8 mouse cellular contexts compared by ENCODE assay signal in genomic region chr3:69126509-69127345, GRCm38 (mm10). TPM values are rescaled to one million over a fixed set of nuclear protein-coding genes. Genes with fewer than 3 reads are reported as not detected.
DNase-seq lines count a peak whose midpoint lies in the region; ATAC-seq lines count a peak whose summit lies in the region.

Kpna4 (minus strand) TSS chr3:69127113.

- H3K4me2 ChIP-seq in heart, embryonic 14.5 days (ENCODE audit: low read length) = peak within 1 kb of the TSS; percentile 79
- peak within 1 kb of the TSS; percentile 88 for H3K4me2 ChIP-seq in liver, embryonic 13.5 days
- peak within 1 kb of the TSS; percentile 81 for H3K4me2 ChIP-seq in stomach, embryonic 16.5 days (ENCODE audit: low read depth, low read length)

- peak; percentile 91 for ATAC-seq in CD4-positive, CD25-positive, alpha-beta regulatory T cell, adult 4 months
- ATAC-seq in heart, embryonic 14.5 days (ENCODE audit: insufficient number of reproducible peaks, insufficient read depth, low FRiP score, low read depth) = peak; percentile 98
- ATAC-seq in liver, embryonic 13.5 days (ENCODE audit: low read depth) = peak; percentile 91
- ATAC-seq in stomach, embryonic 16.5 days (ENCODE audit: insufficient read depth, low FRiP score) = peak; percentile 99

- no peaks in the 10 kb centered on the region for H3K27me3 ChIP-seq in heart, embryonic 14.5 days (ENCODE audit: control insufficient read depth, insufficient read depth, low read length)
- H3K27me3 ChIP-seq in liver, embryonic 13.5 days = no peaks in the 10 kb centered on the region
- H3K27me3 ChIP-seq in stomach, embryonic 16.5 days (ENCODE audit: control insufficient read depth, insufficient read depth, low read length) = no peaks in the 10 kb centered on the region

- peak within 1 kb of the TSS; percentile 96 for H3K9ac ChIP-seq in heart, embryonic 14.5 days (ENCODE audit: low read length)
- peak within 1 kb of the TSS; percentile 97 for H3K9ac ChIP-seq in liver, embryonic 13.5 days
- peak within 1 kb of the TSS; percentile 93 for H3K9ac ChIP-seq in stomach, embryonic 16.5 days (ENCODE audit: low read length)

- H3K4me3 ChIP-seq in heart, embryonic 14.5 days (ENCODE audit: control insufficient read depth in 1 of 2, insufficient read depth in 1 of 2, low read depth in 1 of 2, low read length in 2 of 2) = peak within 1 kb of the TSS; percentile 77 to 95
- H3K4me3 ChIP-seq in liver, embryonic 13.5 days (replicated peaks) = peak within 1 kb of the TSS; percentile 95
- H3K4me3 ChIP-seq in stomach, embryonic 16.5 days (replicated peaks; ENCODE audit: low read length) = peak within 1 kb of the TSS; percentile 86

- peaks cover 2 to 21% of the 10 kb centered on the region in 2 experiments; a peak in 3 of 4 replicates for H3K4me1 ChIP-seq in heart, embryonic 14.5 days (ENCODE audit: control insufficient read depth in 2 of 2, insufficient read depth in 2 of 2, low read length in 2 of 2)
- peaks cover 27% of the 10 kb centered on the region for H3K4me1 ChIP-seq in liver, embryonic 13.5 days (replicated peaks)
- H3K4me1 ChIP-seq in stomach, embryonic 16.5 days (ENCODE audit: control insufficient read depth, insufficient read depth, low read length) = no peaks in the 10 kb centered on the region; the same call in 1 of the 2 replicates

- under 1% methylated on average over 84 of the region's 107 CpGs for WGBS in heart, embryonic 14.5 days
- WGBS in liver, embryonic 13.5 days (ENCODE audit: insufficient replicate concordance) = under 1% methylated on average over 93 of the region's 107 CpGs
- WGBS in stomach, embryonic 16.5 days = under 1% methylated on average over 100 of the region's 107 CpGs

- DNase-seq in c-Kit-negative CD71-positive TER-119-positive erythroid progenitor cells, embryonic 14.5 days (ENCODE audit: low read depth, low spot score) = peak; percentile 92
- peak; percentile 88 for DNase-seq in fibroblast of lung, adult 2 months (ENCODE audit: low read depth)
- peak; percentile 96 for DNase-seq in kidney, postnatal 14 days
- peak; percentile 93 for DNase-seq in liver, embryonic 13.5 days
- peak; percentile 95 for DNase-seq in neural tube, embryonic 10.5 days (ENCODE audit: extremely low spot score, low spot score)

- no peaks in the 10 kb centered on the region for H3K36me3 ChIP-seq in heart, embryonic 14.5 days (ENCODE audit: control insufficient read depth, insufficient read depth, low read length)
- no peaks in the 10 kb centered on the region for H3K36me3 ChIP-seq in liver, embryonic 13.5 days
- no peaks in the 10 kb centered on the region; the same call in 1 of the 2 replicates for H3K36me3 ChIP-seq in stomach, embryonic 16.5 days (ENCODE audit: control insufficient read depth, insufficient read depth, low read length)

- H3K9me3 ChIP-seq in heart, embryonic 14.5 days (ENCODE audit: control insufficient read depth, low read length) = no peaks in the 10 kb centered on the region
- no peaks in the 10 kb centered on the region for H3K9me3 ChIP-seq in liver, embryonic 13.5 days (replicated peaks)
- no peaks in the 10 kb centered on the region for H3K9me3 ChIP-seq in stomach, embryonic 16.5 days (replicated peaks; ENCODE audit: control insufficient read depth, low read length)

- peak within 1 kb of the TSS; percentile 93 to 95 for H3K27ac ChIP-seq in heart, embryonic 14.5 days (replicated peaks in 1 of 2; ENCODE audit: control insufficient read depth in 1 of 2, insufficient read depth in 1 of 2, low read depth in 2 of 2, low read length in 2 of 2)
- H3K27ac ChIP-seq in liver, embryonic 13.5 days = peak within 1 kb of the TSS; percentile 89
- H3K27ac ChIP-seq in stomach, embryonic 16.5 days (ENCODE audit: low read length) = peak within 1 kb of the TSS; percentile 97

RNA-seq across cellular contexts. Expression of gene Kpna4, which starts in this region (rescaled TPM):
- polyA plus RNA-seq in CD4-positive, CD25-positive, alpha-beta regulatory T cell, adult 4 months (2017; shearing (Covaris generic)) = 10 to 100 TPM; 27.6 to 39.6 TPM
- 27.2 and 31.2 TPM in 2 replicates for polyA plus RNA-seq in heart, embryonic 14.5 days (2014; fragmentation: Nextera tagmentation; extraction: Ambion mirVana)
- polyA plus RNA-seq in liver, embryonic 13.5 days (2015; fragmentation: Nextera tagmentation; extraction: Ambion mirVana) = 16.1 and 19.3 TPM in 2 replicates
- 19.9 and 22.7 TPM in 2 replicates for polyA plus RNA-seq in stomach, embryonic 16.5 days (2015; fragmentation: Nextera tagmentation; extraction: Ambion mirVana)

Comparison
In these comparisons a context has a peak if more than half of its experiments do, and no peak if none do; other contexts are left out.
1. Peak in every context shown above with its lines: DNase-seq, ATAC-seq, H3K4me3 ChIP-seq and H3K27ac ChIP-seq.